Mouse (Mus musculus) liver, adult 2 months (tissue): ENCODE data around the gene Thap3.

ENCODE experiments used
- CTCF ChIP-seq: fragments of 200-500 bp; IDR thresholded peaks from 2 replicates; pipeline ENCODE4 v1.5.1; 2011; ENCODE audit warnings: low read depth, low read length, control low read depth
- POLR2A ChIP-seq: fragments of 200-500 bp; IDR thresholded peaks from 2 replicates; pipeline ENCODE4 v1.6.1; 2011; ENCODE audit warnings: low read length, control low read depth; ENCODE audit not compliant: insufficient read depth; ENCODE audit errors: extremely low read depth

DNA sequence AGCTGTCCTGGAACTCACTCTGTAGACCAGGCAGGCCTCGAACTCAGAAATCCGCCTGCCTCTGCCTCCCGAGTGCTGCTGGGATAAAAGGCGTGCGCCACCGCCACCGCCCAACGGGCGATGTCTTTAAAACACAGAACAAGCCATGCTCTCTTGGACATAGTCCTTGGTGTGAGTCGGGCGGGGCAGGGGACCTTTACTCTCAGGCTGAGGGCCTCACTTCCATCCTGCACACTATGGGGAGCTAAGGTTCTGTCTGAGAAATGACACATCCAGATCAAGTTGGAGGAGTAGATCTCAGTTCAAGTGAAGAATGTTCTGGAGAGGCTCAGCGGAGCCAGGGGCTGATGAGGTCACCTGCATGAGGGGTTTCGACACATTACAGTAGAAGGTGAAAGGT is 44.1 kb upstream of the Thap3 start:
- TF ChIP-seq CTCF (no peak), POLR2A (no peak)
